Mouse (Mus musculus) limb, embryonic 14.5 days (tissue): ENCODE measurements around the gene Fam129c. TPM values are rescaled to one million over a fixed set of nuclear protein-coding genes. Genes with fewer than 3 reads are reported as not detected.
A peak's percentile ranks its signal among the peaks of the same experiment; 100 is the strongest.

ENCODE experiments used
- ATAC-seq: fragments of 200-750 bp; cut with Nextera tagmentation; 2 replicates; pipeline ENCODE4 v1.8.0; 2017; ENCODE audit warnings: low read depth, moderate number of reproducible peaks, moderate TSS enrichment; ENCODE audit not compliant: low FRiP score
- DNase-seq: peaks from one replicate; pipeline ENCODE4 v3.0.0-alpha.2; 2015; ENCODE audit warnings: low spot score
- H3K27ac ChIP-seq: fragments of 300-500 bp; sonication (generic); replicated peaks from 2 replicates; pipeline ENCODE4 v1.5.1; 2014; ENCODE audit warnings: low read depth, mild to moderate bottlenecking, low read length, moderate library complexity, mixed read lengths
- H3K27me3 ChIP-seq: fragments of 300-500 bp; sonication (generic); 2 replicates; pipeline ENCODE4 v1.6.1; 2014; ENCODE audit warnings: low read length, mixed read lengths; ENCODE audit not compliant: control insufficient read depth, insufficient read depth
- H3K36me3 ChIP-seq: fragments of 300-500 bp; sonication (generic); 2 replicates; pipeline ENCODE4 v1.6.1; 2014; ENCODE audit warnings: mild to moderate bottlenecking, low read length, moderate library complexity, mixed read lengths; ENCODE audit not compliant: control insufficient read depth, insufficient read depth
- H3K4me1 ChIP-seq: fragments of 300-500 bp; sonication (generic); 2 replicates; pipeline ENCODE4 v1.6.1; 2014; ENCODE audit warnings: antibody characterized with exemption, low read length, mixed read lengths; ENCODE audit not compliant: control insufficient read depth, insufficient read depth
- H3K4me2 ChIP-seq: fragments of 300-500 bp; sonication (generic); replicated peaks from 2 replicates; pipeline ENCODE4 v1.6.1; 2014; ENCODE audit warnings: low read depth, mild to moderate bottlenecking, low read length, moderate library complexity; ENCODE audit not compliant: severe bottlenecking
- H3K4me3 ChIP-seq: fragments of 300-500 bp; sonication (generic); replicated peaks from 2 replicates; pipeline ENCODE4 v1.5.1; 2014; ENCODE audit warnings: low read length
- H3K9ac ChIP-seq: fragments of 300-500 bp; sonication (generic); 2 replicates; pipeline ENCODE4 v1.6.1; 2014; ENCODE audit warnings: mild to moderate bottlenecking, low read depth, low read length, moderate library complexity; ENCODE audit not compliant: severe bottlenecking
- H3K9me3 ChIP-seq: fragments of 300-500 bp; sonication (generic); 2 replicates; pipeline ENCODE4 v1.6.1; 2016; ENCODE audit warnings: low read length; ENCODE audit not compliant: control insufficient read depth
- POLR2A ChIP-seq: fragments of 200-500 bp; IDR thresholded peaks from 2 replicates; pipeline ENCODE4 v1.8.0; 2012; ENCODE audit warnings: inconsistent platforms, mild to moderate bottlenecking, moderate library complexity, borderline replicate concordance; ENCODE audit not compliant: insufficient read depth, insufficient read length; ENCODE audit errors: extremely low read depth
- WGBS: fragments of 180-500 bp; shearing (Covaris S2); extraction: QIAGEN DNeasy Blood & Tissue Kit; methylation state at CpG from one replicate; pipeline ENCODE4 v1.1.7; 2014; 5-methylcytosine and 5-hydroxymethylcytosine counted together
- polyA plus RNA-seq, 2 experiments: library from polyadenylated mRNA; depleted of rRNA in 1 of 2; stranded (reverse) in 1 of 2; unstranded in 1 of 2; fragments of >200 nt; fragmentation: Nextera tagmentation in 1 of 2; extraction: Ambion mirVana in 1 of 2; gene quantifications; 2 replicates each; pipeline versions ENCODE4 v1.2.1 to v1.2.3; 2012 to 2014

Fam129c gene
- polyA plus RNA-seq, 2 experiments = 2.9 to 7.5 TPM

DNA sequence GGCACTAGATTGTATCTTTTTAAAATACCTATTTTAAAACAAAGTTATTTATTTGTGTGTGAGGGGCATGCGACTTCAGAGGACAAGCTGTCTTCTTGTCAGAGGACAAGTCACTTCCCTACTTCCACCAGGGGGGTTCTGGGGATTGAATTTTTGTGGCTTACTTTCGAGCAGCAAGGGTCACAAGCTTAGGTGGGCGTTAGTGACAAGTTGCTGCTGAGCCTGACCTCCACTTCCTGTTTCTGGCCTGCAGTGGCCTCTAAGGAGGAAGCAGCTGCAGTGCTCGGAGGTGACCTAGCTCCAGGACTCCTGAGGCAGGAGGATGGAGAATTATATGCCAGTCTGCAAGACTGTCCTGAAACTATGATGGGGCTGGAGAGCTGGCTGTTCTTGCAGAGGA lies 16.0 kb downstream of the Fam129c start:
- no peak for TF ChIP-seq POLR2A
- no peak overlapping the region for H3K4me3 ChIP-seq
- DNase-seq = no peak
- no peak overlapping the region for H3K9ac ChIP-seq
- peaks cover 8% of the 10 kb centered on the region; the same call in 1 of the 2 replicates for H3K4me1 ChIP-seq
- no peaks in the 10 kb centered on the region for H3K27me3 ChIP-seq
- H3K9me3 ChIP-seq = no peaks in the 10 kb centered on the region
- WGBS = 50% methylated on average over 4 of the region's 4 CpGs
- H3K36me3 ChIP-seq = peaks cover 44% of the 10 kb centered on the region
- no peak overlapping the region for H3K4me2 ChIP-seq
- no peak overlapping the region for H3K27ac ChIP-seq
- ATAC-seq = no peak

DNA sequence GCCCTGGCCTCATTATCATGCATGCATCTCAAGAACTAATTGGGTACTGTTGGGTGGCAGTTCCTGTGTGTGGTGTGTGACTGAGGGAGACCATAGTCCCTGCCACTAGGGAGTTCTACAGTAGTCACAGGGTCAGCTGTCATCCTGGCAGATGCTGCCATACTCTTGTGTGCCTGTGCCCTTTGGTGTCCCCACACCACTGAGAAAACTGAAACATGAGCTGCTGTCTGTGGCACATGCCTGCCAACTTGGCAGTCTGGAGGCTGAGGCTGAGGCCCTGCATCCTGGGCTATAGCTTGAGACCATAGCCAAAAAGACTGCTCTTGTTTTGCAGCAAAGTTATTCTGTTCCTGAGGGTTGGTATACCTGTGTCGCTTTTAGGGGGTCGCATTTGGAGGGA lies 22.3 kb downstream of the Fam129c start:
- H3K4me2 ChIP-seq = no peak overlapping the region
- TF ChIP-seq POLR2A = no peak
- peaks cover 18% of the 10 kb centered on the region for H3K9me3 ChIP-seq
- H3K4me3 ChIP-seq = no peak overlapping the region
- DNase-seq = no peak
- no peak for ATAC-seq
- H3K36me3 ChIP-seq = peaks cover 97% of the 10 kb centered on the region
- WGBS = 97% methylated on average over 2 of the region's 2 CpGs
- no peak overlapping the region for H3K9ac ChIP-seq
- no peaks in the 10 kb centered on the region for H3K4me1 ChIP-seq
- H3K27ac ChIP-seq = no peak overlapping the region
- H3K27me3 ChIP-seq = no peaks in the 10 kb centered on the region

DNA sequence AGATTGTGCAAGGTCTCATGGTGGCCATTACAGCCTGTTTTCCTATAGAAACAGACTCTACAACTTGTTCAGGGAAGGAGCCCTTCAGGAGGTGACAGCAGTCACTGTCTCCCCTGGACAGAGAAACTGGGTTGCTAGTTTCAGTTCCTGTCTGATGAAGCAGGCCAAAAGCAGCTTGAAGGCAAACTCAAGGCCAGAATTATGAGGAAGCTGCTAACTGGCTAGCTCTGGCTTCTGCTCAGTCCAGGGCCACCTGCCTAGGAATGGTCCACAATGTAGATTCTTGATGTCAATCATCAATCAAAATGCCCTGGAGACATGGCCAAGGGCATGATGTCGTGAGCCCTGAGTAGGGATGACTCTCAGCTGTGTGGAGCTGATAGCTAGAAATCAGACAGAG lies 27.6 kb downstream of the Fam129c start:
- ATAC-seq (no peak), DNase-seq (no peak)
- Histone ChIP-seq H3K36me3 (peaks cover 64% of the 10 kb centered on the region), H3K9ac (no peak overlapping the region), H3K27ac (no peak overlapping the region), H3K4me1 (peaks cover 18% of the 10 kb centered on the region), H3K9me3 (peaks cover 18% of the 10 kb centered on the region), H3K4me2 (no peak overlapping the region), H3K27me3 (peaks cover 3% of the 10 kb centered on the region; the same call in 1 of the 2 replicates), H3K4me3 (no peak overlapping the region)
- TF ChIP-seq POLR2A = no peak
- 84% methylated on average over 1 of the region's 1 CpGs for WGBS

DNA sequence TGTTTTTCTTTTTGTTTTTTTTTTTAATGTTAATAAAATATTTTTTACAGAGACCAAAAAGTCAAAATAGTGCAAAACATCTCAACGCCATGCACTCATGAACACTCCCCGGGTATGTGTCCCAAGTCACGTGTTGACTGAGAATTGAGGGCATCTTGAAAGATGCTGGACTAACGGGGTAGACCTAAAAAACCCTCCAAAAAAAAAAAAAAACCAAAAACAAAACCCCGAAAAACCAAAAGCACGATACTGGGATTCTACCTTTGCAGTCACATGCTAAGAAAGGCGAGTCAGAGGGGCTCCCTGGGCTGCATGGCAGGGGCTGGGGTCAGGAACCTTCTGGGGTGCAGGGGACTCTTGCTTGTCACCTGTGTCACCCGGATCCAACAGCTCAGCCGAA lies 29.3 kb downstream of the Fam129c start:
- H3K36me3 ChIP-seq = peaks cover 47% of the 10 kb centered on the region
- H3K27ac ChIP-seq = no peak overlapping the region
- peaks cover 16% of the 10 kb centered on the region for H3K9me3 ChIP-seq
- TF ChIP-seq POLR2A = no peak
- no peak overlapping the region for H3K4me2 ChIP-seq
- peaks cover 5% of the 10 kb centered on the region; the same call in 1 of the 2 replicates for H3K27me3 ChIP-seq
- DNase-seq = no peak
- H3K4me1 ChIP-seq = peaks cover 18% of the 10 kb centered on the region
- H3K9ac ChIP-seq = no peak overlapping the region
- no peak overlapping the region for H3K4me3 ChIP-seq
- WGBS = 82% methylated on average over 9 of the region's 9 CpGs
- no peak for ATAC-seq

DNA sequence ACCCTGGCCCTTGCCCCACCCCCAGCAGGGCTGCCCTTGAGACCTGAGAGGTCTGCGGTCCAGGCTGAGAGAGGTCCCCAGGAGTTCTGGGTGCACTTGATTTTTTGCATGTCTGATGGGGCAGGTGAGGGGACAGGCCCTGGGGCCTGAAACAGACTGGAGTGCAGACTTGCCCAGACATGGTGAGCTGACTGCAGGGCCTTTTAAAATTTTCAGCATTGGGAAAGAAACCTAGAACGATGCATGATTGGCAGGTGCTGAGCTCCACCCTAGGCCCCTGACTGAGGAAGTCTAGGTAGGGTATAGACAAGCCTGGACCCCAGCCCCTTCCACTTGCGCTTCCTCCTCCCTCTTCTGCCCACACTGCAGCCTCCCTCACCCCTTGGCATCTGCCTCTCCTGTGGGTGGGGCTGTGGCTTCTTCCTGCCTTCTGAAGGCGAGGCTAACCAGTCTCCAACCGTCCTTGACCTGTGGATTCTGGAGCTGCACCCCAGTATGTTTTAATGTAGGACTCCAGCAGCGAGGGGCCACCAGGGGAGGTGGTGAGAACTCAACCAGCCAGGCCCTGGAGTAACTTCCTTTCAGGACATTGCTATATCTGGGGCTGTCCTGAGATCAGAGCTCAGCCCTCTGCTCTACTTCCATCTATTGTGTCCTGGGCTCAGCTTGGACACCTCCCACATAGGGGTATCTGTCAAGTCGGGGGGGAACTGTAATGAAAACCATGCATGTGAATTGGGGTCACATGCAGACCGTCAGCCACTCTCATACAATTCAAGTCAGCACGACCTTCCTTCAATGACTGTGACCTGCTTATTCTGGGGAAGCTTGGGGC lies 30.0 kb downstream of the Fam129c start:
- 41% methylated on average over 9 of the region's 9 CpGs for WGBS

More for the DNA sequence above, 30.0 kb downstream of the Fam129c start:
- Histone ChIP-seq H3K4me1 (peaks cover 18% of the 10 kb centered on the region), H3K4me3 (no peak overlapping the region), H3K9ac (no peak overlapping the region), H3K9me3 (peaks cover 8% of the 10 kb centered on the region), H3K27ac (0 out of 2 replicates have a peak overlapping the region, but pooled peaks have one; percentile 61), H3K27me3 (peaks cover 5% of the 10 kb centered on the region; the same call in 1 of the 2 replicates), H3K36me3 (peaks cover 40% of the 10 kb centered on the region), H3K4me2 (no peak overlapping the region)
- DNase-seq = peak; percentile 32
- ATAC-seq = no peak
- TF ChIP-seq POLR2A = no peak
